Mouse (Mus musculus) embryonic facial prominence, embryonic 15.5 days (tissue): ENCODE results near the gene Fut7. TPM values are rescaled to one million over a fixed set of nuclear protein-coding genes. Genes with fewer than 3 reads are reported as not detected.

Source experiments
- ATAC-seq: fragments of 200-750 bp; cut with Nextera tagmentation; 2 replicates; pipeline ENCODE4 v1.8.0; 2017; ENCODE audit warnings: low read depth, moderate TSS enrichment; ENCODE audit not compliant: insufficient number of reproducible peaks, low FRiP score, low TSS enrichment
- H3K27ac ChIP-seq: fragments of 300-500 bp; sonication (generic); replicated peaks from 2 replicates; pipeline ENCODE4 v1.5.1; 2015; ENCODE audit warnings: mild to moderate bottlenecking, inconsistent platforms
- H3K27me3 ChIP-seq: fragments of 300-500 bp; sonication (generic); 2 replicates; pipeline ENCODE4 v1.6.1; 2015; ENCODE audit warnings: inconsistent platforms
- H3K36me3 ChIP-seq: fragments of 300-500 bp; sonication (generic); 2 replicates; pipeline ENCODE4 v1.6.1; 2015; ENCODE audit warnings: mild to moderate bottlenecking, inconsistent platforms
- H3K4me1 ChIP-seq: fragments of 300-500 bp; sonication (generic); 2 replicates; pipeline ENCODE4 v1.6.1; 2015; ENCODE audit warnings: inconsistent platforms
- H3K4me2 ChIP-seq: fragments of 300-500 bp; sonication (generic); replicated peaks from 2 replicates; pipeline ENCODE4 v1.6.1; 2015; ENCODE audit warnings: mild to moderate bottlenecking, inconsistent platforms
- H3K4me3 ChIP-seq: fragments of 300-500 bp; sonication (generic); replicated peaks from 2 replicates; pipeline ENCODE4 v1.5.1; 2015; ENCODE audit warnings: mild to moderate bottlenecking, inconsistent platforms
- H3K9ac ChIP-seq: fragments of 300-500 bp; sonication (generic); 2 replicates; pipeline ENCODE4 v1.6.1; 2015; ENCODE audit warnings: inconsistent platforms
- H3K9me3 ChIP-seq: fragments of 300-500 bp; sonication (generic); replicated peaks from 2 replicates; pipeline ENCODE4 v1.6.1; 2016; ENCODE audit warnings: inconsistent platforms
- WGBS: fragments of 180-500 bp; shearing (Covaris S2); methylation state at CpG from one replicate; pipeline ENCODE4 v1.1.7; 2015; 5-methylcytosine and 5-hydroxymethylcytosine counted together
- polyA plus RNA-seq: library from polyadenylated mRNA; unstranded; fragments of >200 nt; fragmentation: Nextera tagmentation; extraction: Ambion mirVana; gene quantifications from 2 replicates; pipeline ENCODE4 v1.2.1, GENCODE M21; 2015

Gene Fut7
- polyA plus RNA-seq, 1 experiment from 2014 or later = 0.08 TPM

DNA sequence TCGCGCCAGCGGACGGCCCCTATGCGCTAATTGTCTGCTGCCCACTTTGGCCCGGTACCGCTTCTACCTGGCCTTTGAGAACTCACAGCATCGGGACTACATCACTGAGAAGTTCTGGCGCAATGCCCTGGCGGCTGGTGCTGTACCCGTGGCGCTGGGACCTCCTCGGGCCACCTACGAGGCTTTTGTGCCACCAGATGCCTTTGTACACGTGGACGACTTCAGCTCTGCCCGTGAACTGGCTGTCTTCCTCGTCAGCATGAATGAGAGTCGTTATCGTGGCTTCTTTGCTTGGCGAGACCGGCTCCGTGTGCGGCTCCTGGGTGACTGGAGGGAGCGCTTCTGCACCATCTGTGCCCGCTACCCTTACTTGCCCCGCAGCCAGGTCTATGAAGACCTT lies 2.4 kb downstream of the Fut7 start:
- no peak overlapping the region for H3K4me3 ChIP-seq
- WGBS = 50% methylated on average over 27 of the region's 27 CpGs
- no peak for ATAC-seq
- peaks cover 18% of the 10 kb centered on the region for H3K4me1 ChIP-seq
- H3K9ac ChIP-seq = no peak overlapping the region
- no peaks in the 10 kb centered on the region for H3K36me3 ChIP-seq
- H3K9me3 ChIP-seq = no peaks in the 10 kb centered on the region
- no peak overlapping the region for H3K4me2 ChIP-seq
- peaks cover 36% of the 10 kb centered on the region for H3K27me3 ChIP-seq
- no peak overlapping the region for H3K27ac ChIP-seq

DNA sequence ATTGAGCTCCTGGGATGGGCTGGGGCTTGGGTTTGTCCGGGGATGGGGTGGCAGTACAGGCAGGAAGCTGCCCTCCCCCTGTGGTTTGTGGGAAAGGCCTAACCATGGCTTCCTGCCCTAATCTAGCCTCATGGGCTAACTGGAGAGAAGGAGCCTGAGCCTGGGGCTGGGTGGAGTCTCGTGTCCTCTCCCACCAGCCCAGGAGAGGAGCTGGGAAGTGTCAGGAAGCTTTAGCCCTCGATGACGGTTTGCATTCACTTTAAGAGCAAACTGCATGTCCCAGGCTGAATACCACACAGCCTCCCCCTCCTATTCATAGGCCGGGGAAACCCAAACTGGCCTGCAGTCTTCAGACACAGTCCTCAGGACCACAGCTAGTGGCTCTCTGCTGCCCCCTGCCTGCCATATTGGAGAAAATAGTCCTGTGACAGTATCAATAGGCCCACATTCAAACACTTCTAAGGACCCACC lies 3.7 kb downstream of the Fut7 start:
- ATAC-seq = no peak
- H3K27ac ChIP-seq = no peak overlapping the region
- H3K4me3 ChIP-seq = no peak overlapping the region
- H3K27me3 ChIP-seq = peaks cover 36% of the 10 kb centered on the region
- no peaks in the 10 kb centered on the region for H3K36me3 ChIP-seq
- 27% methylated on average over 5 of the region's 5 CpGs for WGBS
- no peak overlapping the region for H3K9ac ChIP-seq
- H3K4me1 ChIP-seq = peaks cover 16% of the 10 kb centered on the region
- H3K4me2 ChIP-seq = no peak overlapping the region
- H3K9me3 ChIP-seq = no peaks in the 10 kb centered on the region

DNA sequence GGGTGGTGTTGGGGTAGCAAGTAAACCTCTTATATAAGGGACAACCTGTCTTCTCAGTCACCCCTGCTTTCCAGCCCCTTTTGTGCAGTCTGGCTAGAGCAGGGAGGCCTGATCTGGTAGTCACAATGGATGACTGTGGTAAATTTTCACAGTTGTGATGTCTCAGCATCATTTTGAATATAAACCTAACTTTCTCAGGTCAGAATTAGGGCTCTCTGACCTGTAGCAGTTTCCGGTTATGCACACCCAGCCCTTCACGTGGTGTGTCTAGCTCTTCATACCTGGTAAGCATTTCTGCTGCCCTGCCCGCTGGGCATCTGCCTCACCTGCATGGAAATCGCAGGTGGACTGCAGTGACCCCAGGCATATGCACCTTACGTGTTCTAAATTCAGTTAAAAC lies 4.2 kb downstream of the Fut7 start:
- no peak overlapping the region for H3K9ac ChIP-seq
- 83% methylated on average over 5 of the region's 5 CpGs for WGBS
- H3K27me3 ChIP-seq = peaks cover 36% of the 10 kb centered on the region
- no peaks in the 10 kb centered on the region for H3K36me3 ChIP-seq
- no peaks in the 10 kb centered on the region for H3K9me3 ChIP-seq
- no peak overlapping the region for H3K4me2 ChIP-seq
- H3K4me1 ChIP-seq = peaks cover 14% of the 10 kb centered on the region
- ATAC-seq = no peak
- H3K27ac ChIP-seq = no peak overlapping the region
- H3K4me3 ChIP-seq = no peak overlapping the region

DNA sequence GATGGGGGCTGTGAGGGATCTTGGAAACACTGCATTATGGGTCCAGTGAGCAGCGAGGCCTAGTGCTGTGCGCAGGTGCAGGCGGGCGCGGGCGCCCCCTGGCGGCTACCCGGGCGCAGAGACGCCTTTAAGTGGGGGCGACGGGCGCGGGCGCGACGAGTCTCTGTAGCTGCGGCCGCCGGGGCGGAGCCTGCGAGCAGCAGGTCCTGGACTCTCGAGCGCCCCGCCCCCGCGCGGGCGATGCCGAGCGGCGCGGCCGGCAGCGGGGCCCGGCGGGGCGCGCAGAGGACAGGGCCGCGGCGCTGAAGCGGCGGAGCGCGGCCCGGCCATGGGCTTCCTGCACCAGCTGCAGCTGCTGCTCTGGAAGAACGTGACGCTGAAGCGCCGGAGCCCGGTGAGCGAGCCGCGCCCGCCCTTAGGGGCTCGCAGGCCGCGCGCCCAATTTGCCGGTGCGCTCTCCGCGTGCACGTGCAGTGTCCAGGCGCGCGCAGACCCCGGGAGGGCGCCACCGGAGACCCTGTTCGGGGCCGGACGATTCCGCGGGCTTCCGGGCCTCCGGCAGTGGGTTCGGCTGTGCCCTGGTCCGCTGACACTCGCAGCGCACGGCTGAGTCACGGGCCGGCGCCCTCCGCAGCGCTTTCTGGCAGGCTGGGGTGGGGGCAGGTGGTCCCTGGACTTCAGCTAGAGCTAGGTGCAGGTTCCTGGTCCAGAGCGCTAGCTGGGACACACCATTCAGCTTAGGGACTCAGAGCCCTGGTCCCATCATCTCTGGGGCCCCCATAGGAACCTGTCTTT lies 5.6 kb downstream of the Fut7 start, which contains the start of gene Abca2:
Gene Abca2 (plus strand): TSS at position 262 of the 795 bp plus-strand sequence.
- Histone ChIP-seq H3K9ac (peak within 1 kb of the TSS; percentile 53), H3K27ac (no peak within 1 kb of the TSS), H3K9me3 (no peaks in the 10 kb centered on the region), H3K4me1 (peaks cover 10% of the 10 kb centered on the region), H3K4me3 (peak within 1 kb of the TSS; percentile 69), H3K36me3 (no peaks in the 10 kb centered on the region), H3K4me2 (peak within 1 kb of the TSS; percentile 95), H3K27me3 (peaks cover 32% of the 10 kb centered on the region)
- under 1% methylated on average over 87 of the region's 89 CpGs for WGBS
- peak; percentile 88 for ATAC-seq

GRCm38 (mm10) chr2:25429435-25430180 lies 6.5 kb downstream of the Fut7 start:
- peak overlapping the region; percentile 95 for H3K4me2 ChIP-seq
- H3K9me3 ChIP-seq = no peaks in the 10 kb centered on the region
- peak overlapping the region; percentile 69 for H3K4me3 ChIP-seq
- H3K27ac ChIP-seq = no peak overlapping the region
- no peaks in the 10 kb centered on the region for H3K36me3 ChIP-seq
- WGBS = 63% methylated on average over 5 of the region's 5 CpGs
- peaks cover 10% of the 10 kb centered on the region for H3K4me1 ChIP-seq
- H3K27me3 ChIP-seq = peaks cover 29% of the 10 kb centered on the region
- no peak overlapping the region for H3K9ac ChIP-seq
- ATAC-seq = no peak

GRCm38 (mm10) chr2:25430395-25431233 lies 7.5 kb downstream of the Fut7 start:
- no peak overlapping the region for H3K4me3 ChIP-seq
- H3K9me3 ChIP-seq = no peaks in the 10 kb centered on the region
- peaks cover 19% of the 10 kb centered on the region for H3K27me3 ChIP-seq
- no peak overlapping the region for H3K27ac ChIP-seq
- no peak overlapping the region for H3K4me2 ChIP-seq
- ATAC-seq = no peak
- 58% methylated on average over 17 of the region's 17 CpGs for WGBS
- no peak overlapping the region for H3K9ac ChIP-seq
- no peaks in the 10 kb centered on the region for H3K36me3 ChIP-seq
- peaks cover 10% of the 10 kb centered on the region for H3K4me1 ChIP-seq

GRCm38 (mm10) chr2:25431308-25431855 lies 8.3 kb downstream of the Fut7 start:
- 60% methylated on average over 6 of the region's 6 CpGs for WGBS

GRCm38 (mm10) chr2:25432326-25433098 lies 9.4 kb downstream of the Fut7 start:
- 79% methylated on average over 11 of the region's 11 CpGs for WGBS
- Histone ChIP-seq H3K36me3 (0 out of 2 replicates have a peak, but pooled peaks cover 7% of the 10 kb centered on the region), H3K9me3 (no peaks in the 10 kb centered on the region), H3K27ac (no peak overlapping the region), H3K9ac (no peak overlapping the region), H3K4me2 (no peak overlapping the region), H3K27me3 (peaks cover 7% of the 10 kb centered on the region; the same call in 1 of the 2 replicates), H3K4me1 (peaks cover 10% of the 10 kb centered on the region), H3K4me3 (no peak overlapping the region)
- no peak for ATAC-seq

More at GRCm38 (mm10) chr2:25431308-25431855, 8.3 kb downstream of the Fut7 start:
- H3K27me3 ChIP-seq = peaks cover 11% of the 10 kb centered on the region
- no peak overlapping the region for H3K4me3 ChIP-seq
- no peak for ATAC-seq
- no peak overlapping the region for H3K4me2 ChIP-seq
- no peaks in the 10 kb centered on the region for H3K9me3 ChIP-seq
- no peak overlapping the region for H3K9ac ChIP-seq
- H3K4me1 ChIP-seq = peaks cover 10% of the 10 kb centered on the region
- no peaks in the 10 kb centered on the region for H3K36me3 ChIP-seq
- no peak overlapping the region for H3K27ac ChIP-seq

- Histone ChIP-seq H3K9me3 (no peaks in the 10 kb centered on the region), H3K27ac (no peak overlapping the region), H3K4me3 (no peak overlapping the region), H3K4me2 (no peak overlapping the region), H3K9ac (no peak overlapping the region), H3K27me3 (peaks cover 7% of the 10 kb centered on the region; the same call in 1 of the 2 replicates), H3K36me3 (0 out of 2 replicates have a peak, but pooled peaks cover 7% of the 10 kb centered on the region), H3K4me1 (peaks cover 10% of the 10 kb centered on the region)
- no peak for ATAC-seq
- WGBS = 88% methylated on average over 17 of the region's 17 CpGs
These were observed 10.0 kb downstream of the Fut7 start for GRCm38 (mm10) chr2:25433101-25433500.

DNA sequence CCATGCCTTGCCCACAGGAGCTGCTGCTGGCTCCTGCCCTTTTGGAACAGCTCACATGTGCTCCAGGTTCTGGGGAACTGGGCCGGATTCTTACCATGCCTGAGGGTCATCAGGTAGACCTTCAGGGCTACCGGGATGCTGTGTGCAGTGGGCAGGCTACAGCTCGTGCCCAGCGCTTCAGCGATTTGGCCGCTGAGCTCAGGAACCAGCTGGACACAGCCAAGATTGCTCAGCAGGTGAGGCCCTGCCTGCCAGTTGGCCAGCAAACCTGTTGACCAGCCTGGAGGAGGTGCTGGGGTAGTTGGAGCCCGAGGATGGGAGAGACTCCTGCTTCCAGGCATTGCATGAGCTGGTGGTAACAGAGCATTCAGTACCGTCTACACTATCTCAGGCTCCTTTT lies 11.2 kb downstream of the Fut7 start:
- Histone ChIP-seq H3K4me2 (no peak overlapping the region), H3K9ac (no peak overlapping the region), H3K27me3 (peaks cover 7% of the 10 kb centered on the region; the same call in 1 of the 2 replicates), H3K4me1 (peaks cover 3% of the 10 kb centered on the region; the same call in 1 of the 2 replicates), H3K36me3 (0 out of 2 replicates have a peak, but pooled peaks cover 7% of the 10 kb centered on the region), H3K9me3 (no peaks in the 10 kb centered on the region), H3K27ac (no peak overlapping the region), H3K4me3 (no peak overlapping the region)
- no peak for ATAC-seq
- WGBS = 85% methylated on average over 8 of the region's 8 CpGs
